Mouse (Mus musculus): Measurements from ENCODE around the gene Clmn. TPM values are rescaled to one million over a fixed set of nuclear protein-coding genes. Genes with fewer than 3 reads are reported as not detected.
A peak's percentile ranks its signal among the peaks of the same experiment; 100 is the strongest.

The Clmn gene
- total and polyA plus RNA-seq, 3 experiments = not detected

DNA sequence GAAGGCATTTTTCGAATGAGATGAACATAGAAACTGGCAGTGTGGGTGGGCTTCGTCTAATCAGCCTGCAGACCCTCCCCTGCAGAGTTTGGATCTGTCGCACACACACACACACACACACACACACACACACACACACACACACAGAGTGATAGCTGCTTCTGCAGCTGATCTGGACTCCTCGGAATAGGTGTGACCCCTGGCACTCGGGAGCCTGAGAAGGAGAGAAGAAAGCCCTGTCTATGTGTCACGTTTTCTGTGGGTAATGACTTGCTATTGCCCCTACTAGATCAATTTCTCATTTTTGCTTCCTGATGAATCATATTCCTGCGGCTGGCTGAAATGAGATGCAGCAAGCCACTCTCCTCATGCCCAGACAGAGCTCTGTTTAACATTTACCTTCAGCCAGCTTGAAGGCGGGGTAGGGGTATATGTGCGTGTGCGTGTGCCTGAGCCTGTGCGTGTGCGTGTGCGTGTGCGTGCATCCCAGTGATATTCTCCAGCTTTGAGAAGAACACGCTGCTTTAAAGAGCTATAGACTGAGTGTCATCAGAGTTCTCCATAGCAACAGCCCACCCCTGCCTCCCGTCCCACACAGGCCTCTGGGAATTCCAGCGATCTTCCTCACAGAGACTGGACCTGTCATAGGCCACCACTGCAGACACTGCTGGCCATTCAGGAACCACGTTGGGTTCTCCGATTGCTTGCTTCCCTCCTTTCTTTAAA is 29.3 kb downstream of the Clmn start:
- Histone ChIP-seq H3K9ac (ENCODE audit: control insufficient read depth, low read depth, low read length, poor library complexity, severe bottlenecking) (no peak overlapping the region), H3K27me3 (ENCODE audit: control insufficient read depth in 1 of 2, insufficient read depth in 2 of 2, low read length in 2 of 2) (no peaks in the 10 kb centered on the region), H3K4me1 (ENCODE audit: control insufficient read depth in 1 of 2, insufficient read depth in 2 of 2, low read length in 2 of 2) (peaks cover 3 to 12% of the 10 kb centered on the region in 2 experiments; a peak in 3 of 4 replicates), H3K27ac (ENCODE audit: control insufficient read depth, low read depth, low read length) (no peak overlapping the region), H3K4me3 (ENCODE audit: control insufficient read depth in 1 of 2, insufficient read depth in 1 of 2, low read depth in 2 of 2, low read length in 2 of 2) (no peak overlapping the region), H3K9me3 (replicated peaks; ENCODE audit: insufficient read depth, low read length) (no peaks in the 10 kb centered on the region), H3K36me3 (ENCODE audit: control insufficient read depth in 1 of 2, insufficient read depth in 2 of 2, low read length in 2 of 2) (peaks cover 0 to 2% of the 10 kb centered on the region in 2 experiments; a peak in 1 of 4 replicates), H3K79me2 (ENCODE audit: control insufficient read depth, insufficient read depth, low read length, poor library complexity) (no peaks in the 10 kb centered on the region)
- TF ChIP-seq USF1 (IDR thresholded peaks at IDR 0.05; ENCODE audit: low read depth, low read length) = no peak
- TF ChIP-seq USF2 (IDR thresholded peaks at IDR 0.05; ENCODE audit: borderline replicate concordance in 1 of 2, insufficient read depth in 1 of 2, low read depth in 1 of 2, low read length in 2 of 2) = no peak
- no peak for TF ChIP-seq JUND (IDR thresholded peaks at IDR 0.05; ENCODE audit: low read depth, low read length)
- no peak for TF ChIP-seq GATA1 (IDR thresholded peaks at IDR 0.05; ENCODE audit: low read depth, low read length)
- no peak for TF ChIP-seq CHD1 (IDR thresholded peaks at IDR 0.05; ENCODE audit: low read depth, low read length)
- no peak for TF ChIP-seq CTCF (IDR thresholded peaks at IDR 0.05 in 2 of 3, conservative IDR thresholded peaks at IDR 0.05 in 1 of 3; ENCODE audit: control insufficient read depth in 1 of 3, insufficient read depth in 1 of 3, low read depth in 2 of 3, low read length in 3 of 3, poor library complexity in 1 of 3, severe bottlenecking in 1 of 3)
- no peak for TF ChIP-seq MYC (IDR thresholded peaks at IDR 0.05; ENCODE audit: low read depth, low read length)
- TF ChIP-seq KAT2A (conservative IDR thresholded peaks at IDR 0.05; ENCODE audit: low read depth, low read length) = no peak
- TF ChIP-seq GABPA (IDR thresholded peaks at IDR 0.05; ENCODE audit: low read depth, low read length) = no peak
- no peak for DNase-seq (ENCODE audit: low read depth, low spot score)

DNA sequence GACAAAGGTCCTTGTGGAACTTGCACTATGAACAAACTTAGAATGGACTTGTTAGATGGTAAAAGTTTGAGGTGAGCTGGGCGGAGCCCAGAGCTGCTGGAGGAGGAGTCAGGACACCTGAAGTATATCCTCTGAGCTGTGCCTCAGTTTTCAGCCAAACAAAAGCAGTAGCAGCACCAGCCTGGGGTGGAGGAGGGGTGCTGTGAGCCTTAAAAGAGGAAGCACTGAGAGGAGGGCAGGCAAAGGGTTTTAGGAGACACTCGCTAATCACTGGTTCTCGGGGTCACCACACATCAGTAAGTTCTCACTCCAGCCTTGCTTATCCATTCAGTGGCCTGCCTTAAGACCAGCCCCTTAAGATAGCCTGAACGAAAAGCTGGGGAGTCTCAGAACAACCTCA is 30.1 kb downstream of the Clmn start:
- Histone ChIP-seq H3K27ac (ENCODE audit: control insufficient read depth, low read depth, low read length) (no peak overlapping the region), H3K27me3 (ENCODE audit: control insufficient read depth in 1 of 2, insufficient read depth in 2 of 2, low read length in 2 of 2) (no peaks in the 10 kb centered on the region), H3K9me3 (replicated peaks; ENCODE audit: insufficient read depth, low read length) (no peaks in the 10 kb centered on the region), H3K4me1 (ENCODE audit: control insufficient read depth in 1 of 2, insufficient read depth in 2 of 2, low read length in 2 of 2) (peaks cover 3 to 18% of the 10 kb centered on the region in 2 experiments; a peak in 3 of 4 replicates), H3K79me2 (ENCODE audit: control insufficient read depth, insufficient read depth, low read length, poor library complexity) (no peaks in the 10 kb centered on the region), H3K9ac (ENCODE audit: control insufficient read depth, low read depth, low read length, poor library complexity, severe bottlenecking) (no peak overlapping the region), H3K4me3 (ENCODE audit: control insufficient read depth in 1 of 2, insufficient read depth in 1 of 2, low read depth in 2 of 2, low read length in 2 of 2) (no peak overlapping the region), H3K36me3 (ENCODE audit: control insufficient read depth in 1 of 2, insufficient read depth in 2 of 2, low read length in 2 of 2) (peaks cover 0 to 5% of the 10 kb centered on the region in 2 experiments; a peak in 1 of 4 replicates)
- TF ChIP-seq BHLHE40 (IDR thresholded peaks at IDR 0.05; ENCODE audit: borderline replicate concordance, low read depth, low read length) (peak; percentile 23; the same call in 1 of the 2 replicates), RCOR1 (IDR thresholded peaks at IDR 0.05; ENCODE audit: low read depth, low read length) (0 out of 2 replicates have a peak, but pooled peaks have one; percentile 24), ZNF384 (IDR thresholded peaks at IDR 0.05; ENCODE audit: low read depth, low read length) (0 out of 2 replicates have a peak, but pooled peaks have one; percentile 10), HCFC1 (IDR thresholded peaks at IDR 0.05; ENCODE audit: low read depth, low read length) (0 out of 2 replicates have a peak, but pooled peaks have one; percentile 18), MAX (IDR thresholded peaks at IDR 0.05; ENCODE audit: low read length) (0 out of 2 replicates have a peak, but pooled peaks have one; percentile 20), GABPA (IDR thresholded peaks at IDR 0.05; ENCODE audit: low read depth, low read length) (no peak), MXI1 (IDR thresholded peaks at IDR 0.05; ENCODE audit: low read depth, low read length) (no peak), SIN3A (IDR thresholded peaks at IDR 0.05; ENCODE audit: low read length) (no peak), CHD2 (IDR thresholded peaks at IDR 0.05; ENCODE audit: low read length) (peak; percentile 52; the same call in 1 of the 2 replicates), GATA1 (IDR thresholded peaks at IDR 0.05; ENCODE audit: low read depth, low read length) (no peak), SMC3 (IDR thresholded peaks at IDR 0.05; ENCODE audit: low read depth, low read length) (peak; percentile 12; the same call in 1 of the 2 replicates), EP300 (IDR thresholded peaks at IDR 0.05; ENCODE audit: low read depth in 1 of 2, low read length in 2 of 2) (peak in 1 of 2 experiments; percentile 48; a peak in 1 of 4 replicates), MYB (IDR thresholded peaks at IDR 0.05; ENCODE audit: low read depth, low read length) (no peak), ETS1 (IDR thresholded peaks at IDR 0.05; ENCODE audit: low read depth, low read length) (0 out of 2 replicates have a peak, but pooled peaks have one; percentile 25), ELF1 (IDR thresholded peaks at IDR 0.05; ENCODE audit: low read depth, low read length) (peak; percentile 16; the same call in 1 of the 2 replicates), KAT2A (conservative IDR thresholded peaks at IDR 0.05; ENCODE audit: low read depth, low read length) (no peak), MAFK (IDR thresholded peaks at IDR 0.05; ENCODE audit: borderline replicate concordance, low read depth, low read length) (no peak)
- peak; percentile 76 for DNase-seq (ENCODE audit: low read depth, low spot score)
